Mouse (Mus musculus) small intestine, adult 2 months (tissue): ENCODE measurements around the gene Gm16503.

Experiments used
- CTCF ChIP-seq: fragments of 200-500 bp; IDR thresholded peaks from 2 replicates; pipeline ENCODE4 v1.5.1; 2012; ENCODE audit warnings: low read depth, mild to moderate bottlenecking, control low read depth, inconsistent platforms, low read length, moderate library complexity, mixed read lengths; ENCODE audit not compliant: insufficient replicate concordance, insufficient read length; ENCODE audit errors: extremely low read depth
- POLR2A ChIP-seq: fragments of 200-500 bp; IDR thresholded peaks from 2 replicates; pipeline ENCODE4 v1.6.1; 2012; ENCODE audit warnings: low read depth, mild to moderate bottlenecking, control low read depth, inconsistent platforms, low read length, moderate library complexity

DNA sequence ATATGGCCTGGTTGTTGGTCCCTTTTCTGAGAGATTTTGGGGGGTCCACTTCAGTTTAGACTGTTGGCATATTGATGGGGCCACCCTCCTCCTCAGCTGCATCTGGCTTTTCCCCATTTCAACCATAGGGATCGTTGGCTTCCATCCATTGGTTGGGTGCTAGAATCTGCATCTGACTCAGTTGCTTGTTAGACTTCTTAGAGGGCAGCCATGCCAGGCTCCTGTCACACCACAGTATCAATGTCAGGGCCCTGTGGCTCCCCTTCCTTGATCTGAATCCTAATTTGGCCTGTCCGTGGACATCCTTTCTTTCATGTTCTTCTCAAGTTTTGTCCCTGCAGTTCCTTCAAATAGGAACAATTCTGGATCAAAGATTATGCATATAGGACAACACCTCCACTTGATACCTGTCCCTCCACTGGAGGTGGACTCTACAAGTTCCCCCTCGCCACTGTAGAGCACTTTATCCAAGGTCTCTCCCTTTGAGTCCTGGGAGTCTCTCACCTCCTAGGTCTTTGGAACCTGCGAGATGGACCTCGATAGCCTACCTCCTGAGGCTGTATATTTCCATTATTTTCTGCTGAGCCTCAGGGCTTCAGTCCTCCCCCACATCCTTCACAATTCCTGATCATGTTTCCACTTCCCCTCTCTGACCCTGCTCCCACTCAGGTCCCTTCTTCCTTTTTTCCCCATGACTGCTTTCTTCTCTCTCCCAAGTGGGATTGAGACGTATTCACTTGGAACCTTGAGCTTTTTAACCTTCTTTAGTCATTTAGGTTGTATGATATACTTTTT is 25.6 kb downstream of the Gm16503 start:
- TF ChIP-seq CTCF (no peak), POLR2A (no peak)
